8 mouse cellular contexts compared by ENCODE assay signal in genomic region chr5:123039120-123039752, GRCm38 (mm10). TPM values are rescaled to one million over a fixed set of nuclear protein-coding genes. Genes with fewer than 3 reads are reported as not detected.
DNase-seq lines count a peak whose midpoint lies in the region; ATAC-seq lines count a peak whose summit lies in the region.

No protein-coding gene starts in this region.

- peak; percentile 53 for ATAC-seq in heart, embryonic 16.5 days (replicated peaks; ENCODE audit: extremely low read depth, insufficient read depth, low FRiP score)

- H3K4me3 ChIP-seq in erythroblast, embryonic 14.5 days (replicated peaks), result peak overlapping the region; percentile 64
- H3K4me3 ChIP-seq in heart, embryonic 16.5 days (ENCODE audit: low read length), result peak overlapping the region; percentile 49
- peak overlapping the region; percentile 22; the same call in 1 of the 2 replicates for H3K4me3 ChIP-seq in macrophage (ENCODE audit: inconsistent target)

- peak overlapping the region; percentile 71 for H3K4me2 ChIP-seq in heart, embryonic 16.5 days (ENCODE audit: low read depth, low read length)

- no peaks in the 10 kb centered on the region for H3K9me3 ChIP-seq in erythroblast, embryonic 14.5 days (ENCODE audit: control insufficient read depth, low read length)
- H3K9me3 ChIP-seq in heart, embryonic 16.5 days (replicated peaks; ENCODE audit: control insufficient read depth, low read length), result no peaks in the 10 kb centered on the region

- peaks cover 63% of the 10 kb centered on the region for H3K4me1 ChIP-seq in erythroblast, embryonic 14.5 days (ENCODE audit: control insufficient read depth)
- H3K4me1 ChIP-seq in heart, embryonic 16.5 days (ENCODE audit: control insufficient read depth, insufficient read depth, low read length), result peaks cover 4% of the 10 kb centered on the region

- WGBS in heart, embryonic 16.5 days, result 2% methylated on average over 25 of the region's 25 CpGs
- 9% methylated on average over 25 of the region's 25 CpGs for WGBS in macrophage (ENCODE audit: missing documents)

- peak; percentile 56 for DNase-seq in A20 (ENCODE audit: low read depth, low spot score)
- DNase-seq in adrenal gland, adult (ENCODE audit: inconsistent age in 2 of 2, low spot score in 1 of 2), result peak; percentile 85 to 95
- peak; percentile 92 for DNase-seq in kidney, postnatal 10 days
- DNase-seq in spleen, adult 18-20 months, result peak; percentile 84 to 93
- no peak for DNase-seq in right cerebral cortex, postnatal 36 days (ENCODE audit: low spot score in 2 of 2)

- H3K27me3 ChIP-seq in erythroblast, embryonic 14.5 days (ENCODE audit: control insufficient read depth), result no peaks in the 10 kb centered on the region; the same call in 1 of the 2 replicates
- H3K27me3 ChIP-seq in heart, embryonic 16.5 days (ENCODE audit: control insufficient read depth, insufficient read depth, low read length), result no peaks in the 10 kb centered on the region

- H3K27ac ChIP-seq in heart, embryonic 16.5 days (ENCODE audit: low read length), result peak overlapping the region; percentile 39
- 0 out of 2 replicates have a peak overlapping the region, but pooled peaks have one; percentile 1 for H3K27ac ChIP-seq in macrophage

- no peaks in the 10 kb centered on the region for H3K79me2 ChIP-seq in macrophage (ENCODE audit: inconsistent target)

- H3K36me3 ChIP-seq in erythroblast, embryonic 14.5 days (ENCODE audit: control insufficient read depth), result no peaks in the 10 kb centered on the region
- no peaks in the 10 kb centered on the region for H3K36me3 ChIP-seq in heart, embryonic 16.5 days (ENCODE audit: control insufficient read depth, insufficient read depth)
- no peaks in the 10 kb centered on the region for H3K36me3 ChIP-seq in macrophage (ENCODE audit: inconsistent target)

- peak overlapping the region; percentile 52 for H3K9ac ChIP-seq in heart, embryonic 16.5 days (ENCODE audit: low read length)

RNA-seq across cellular contexts. Expression of gene Morn3, which starts 7.6 kb away (rescaled TPM):
- polyA plus RNA-seq in erythroblast, embryonic 14.5 days (2012), result not detected in 2 replicates
- 0.37 and 1.5 TPM in 2 replicates for polyA plus RNA-seq in heart, embryonic 16.5 days (2015; fragmentation: Nextera tagmentation; extraction: Ambion mirVana)
- not detected for total RNA-seq in macrophage (2018; cell fraction: chromatin; rRNA removed)
- total RNA-seq in macrophage (2018; cell fraction: cytosol; rRNA removed), result not detected
- not detected for total RNA-seq in macrophage (2018; cell fraction: nucleus; rRNA removed)
- not detected in 3 replicates for polyA plus RNA-seq in macrophage (2018)

RNA-seq across cellular contexts. Expression of gene Orai1, which starts 24.4 kb away (rescaled TPM):
- polyA plus RNA-seq in erythroblast, embryonic 14.5 days (2012), result 0.88 and 1.4 TPM in 2 replicates
- 16.8 and 19.1 TPM in 2 replicates for polyA plus RNA-seq in heart, embryonic 16.5 days (2015; fragmentation: Nextera tagmentation; extraction: Ambion mirVana)
- total RNA-seq in macrophage (2018; cell fraction: chromatin; rRNA removed), result 10 to 100 TPM in 21 of 26 experiments, 1 to 10 TPM in 5; 2.8 to 40.6 (median 18.2) TPM
- total RNA-seq in macrophage (2018; cell fraction: cytosol; rRNA removed), result 10 to 100 TPM; 18.7 to 41.9 (median 32.1) TPM
- total RNA-seq in macrophage (2018; cell fraction: nucleus; rRNA removed), result 10 to 100 TPM in 24 of 26 experiments, 1 to 10 TPM in 2; 7.3 to 39.8 (median 20.7) TPM
- polyA plus RNA-seq in macrophage (2018), result 17.7 to 42.0 TPM (median 35.0 TPM) in 3 replicates

RNA-seq across cellular contexts. Expression of gene Tmem120b, which starts 29.0 kb away (rescaled TPM):
- polyA plus RNA-seq in erythroblast, embryonic 14.5 days (2012), result 9.4 and 10.1 TPM in 2 replicates
- polyA plus RNA-seq in heart, embryonic 16.5 days (2015; fragmentation: Nextera tagmentation; extraction: Ambion mirVana), result 14.6 and 14.9 TPM in 2 replicates
- total RNA-seq in macrophage (2018; cell fraction: chromatin; rRNA removed), result 10 to 100 TPM in 22 of 26 experiments, 1 to 10 TPM in 4; 7.3 to 56.2 (median 16.3) TPM
- 1 to 10 TPM; 2.4 to 6.0 (median 3.9) TPM for total RNA-seq in macrophage (2018; cell fraction: cytosol; rRNA removed)
- total RNA-seq in macrophage (2018; cell fraction: nucleus; rRNA removed), result 10 to 100 TPM in 16 of 26 experiments, 1 to 10 TPM in 10; 5.4 to 27.9 (median 11.3) TPM
- polyA plus RNA-seq in macrophage (2018), result 4.5 to 7.4 TPM (median 5.4 TPM) in 3 replicates

RNA-seq across cellular contexts. Expression of gene Kdm2b, which starts 49.6 kb away (rescaled TPM):
- polyA plus RNA-seq in erythroblast, embryonic 14.5 days (2012), result 2.1 and 2.4 TPM in 2 replicates
- polyA plus RNA-seq in heart, embryonic 16.5 days (2015; fragmentation: Nextera tagmentation; extraction: Ambion mirVana), result 26.8 and 27.3 TPM in 2 replicates
- 10 to 100 TPM in 23 of 26 experiments, 1 to 10 TPM in 3; 7.2 to 82.4 (median 41.6) TPM for total RNA-seq in macrophage (2018; cell fraction: chromatin; rRNA removed)
- total RNA-seq in macrophage (2018; cell fraction: cytosol; rRNA removed), result 10 to 100 TPM in 25 of 26 experiments, 1 to 10 TPM in 1; 9.1 to 34.3 (median 22.3) TPM
- 10 to 100 TPM in 25 of 26 experiments, 1 to 10 TPM in 1; 9.9 to 63.2 (median 24.7) TPM for total RNA-seq in macrophage (2018; cell fraction: nucleus; rRNA removed)
- polyA plus RNA-seq in macrophage (2018), result 23.6 to 28.0 TPM (median 23.7 TPM) in 3 replicates

Comparison
In these comparisons a context has a peak if more than half of its experiments do, and no peak if none do; other contexts are left out.
1. DNase-seq: peak in A20 (single experiment), adrenal gland, adult (2 of 2), kidney, postnatal 10 days (single experiment) and spleen, adult 18-20 months (2 of 2); none in right cerebral cortex, postnatal 36 days (0 of 2).
2. Peak in every context shown above with its lines, with median percentiles within 50 percentile points of each other: H3K4me3 ChIP-seq.